Mouse (Mus musculus) MEL (cell line): ENCODE measurements around the gene Card14. TPM values are rescaled to one million over a fixed set of nuclear protein-coding genes. Genes with fewer than 3 reads are reported as not detected.

Source experiments
- DNase-seq: peaks from one replicate; pipeline ENCODE4 v3.0.0; 2011; ENCODE audit warnings: low read depth, low spot score
- H3K27ac ChIP-seq: 2 replicates; pipeline ENCODE4 v1.5.1; 2012; ENCODE audit warnings: low read depth, mild to moderate bottlenecking, control low read depth, low read length, moderate library complexity; ENCODE audit not compliant: control insufficient read depth
- H3K27me3 ChIP-seq, 2 experiments: fragments of 150-350 bp in 1 of 2; sonication (generic) in 1 of 2; 2 replicates each; pipeline ENCODE4 v1.6.1; 2012; ENCODE audit warnings: low read length in 2 of 2, mild to moderate bottlenecking in 2 of 2, improper control_type of control experiment in 1 of 2, moderate library complexity in 1 of 2; ENCODE audit not compliant: insufficient read depth in 2 of 2, control insufficient read depth in 1 of 2
- H3K36me3 ChIP-seq, 2 experiments: 2 replicates each; pipeline ENCODE4 v1.6.1; 2012 to 2014; ENCODE audit warnings: low read length in 2 of 2, improper control_type of control experiment in 1 of 2, inconsistent platforms in 1 of 2, mild to moderate bottlenecking in 1 of 2; ENCODE audit not compliant: insufficient read depth in 2 of 2, control insufficient read depth in 1 of 2
- H3K4me1 ChIP-seq, 2 experiments: fragments of 150-350 bp in 1 of 2; sonication (generic) in 1 of 2; 2 replicates each; pipeline ENCODE4 v1.6.1; 2012; ENCODE audit warnings: low read length in 2 of 2, improper control_type of control experiment in 1 of 2, mild to moderate bottlenecking in 1 of 2; ENCODE audit not compliant: insufficient read depth in 2 of 2, control insufficient read depth in 1 of 2
- H3K4me3 ChIP-seq, 2 experiments: fragments of 150-350 bp in 1 of 2; sonication (generic) in 1 of 2; 2 replicates each; pipeline ENCODE4 v1.5.1; 2012; ENCODE audit warnings: low read depth in 2 of 2, low read length in 2 of 2, mild to moderate bottlenecking in 2 of 2, moderate library complexity in 2 of 2, control low read depth in 1 of 2, improper control_type of control experiment in 1 of 2; ENCODE audit not compliant: control insufficient read depth in 1 of 2, insufficient read depth in 1 of 2
- H3K79me2 ChIP-seq: 2 replicates; pipeline ENCODE4 v1.6.1; 2012; ENCODE audit warnings: mild to moderate bottlenecking, low read length, moderate library complexity; ENCODE audit not compliant: control insufficient read depth, poor library complexity, insufficient read depth
- H3K9ac ChIP-seq: 2 replicates; pipeline ENCODE4 v1.6.1; 2012; ENCODE audit warnings: low read depth, mild to moderate bottlenecking, control low read depth, low read length, moderate library complexity; ENCODE audit not compliant: control insufficient read depth, poor library complexity, severe bottlenecking
- H3K9me3 ChIP-seq: fragments of 150-350 bp; sonication (generic); replicated peaks from 2 replicates; pipeline ENCODE4 v1.6.1; 2012; ENCODE audit warnings: mild to moderate bottlenecking, low read length, improper control_type of control experiment, moderate library complexity; ENCODE audit not compliant: insufficient read depth
- BHLHE40 ChIP-seq: IDR thresholded peaks from 2 replicates; pipeline ENCODE4 v1.6.1; 2012; ENCODE audit warnings: low read depth, mild to moderate bottlenecking, inconsistent platforms, low read length, improper control_type of control experiment, borderline replicate concordance
- CHD2 ChIP-seq: IDR thresholded peaks from 2 replicates; pipeline ENCODE4 v1.6.1; 2011; ENCODE audit warnings: low read length, improper control_type of control experiment
- CTCF ChIP-seq, 3 experiments: IDR thresholded peaks in 2 of 3; conservative IDR thresholded peaks in 1 of 3; 2 replicates each; pipeline ENCODE4 v1.5.1; 2011 to 2012; ENCODE audit warnings: low read length in 3 of 3, low read depth in 2 of 3, mild to moderate bottlenecking in 2 of 3, improper control_type of control experiment in 1 of 3, inconsistent platforms in 1 of 3, mixed read lengths in 1 of 3, moderate library complexity in 1 of 3; ENCODE audit not compliant: control insufficient read depth in 1 of 3, insufficient read depth in 1 of 3, poor library complexity in 1 of 3, severe bottlenecking in 1 of 3
- GATA1 ChIP-seq: IDR thresholded peaks from 2 replicates; pipeline ENCODE4 v1.6.1; 2011; ENCODE audit warnings: low read depth, low read length, improper control_type of control experiment
- JUND ChIP-seq: IDR thresholded peaks from 2 replicates; pipeline ENCODE4 v1.6.1; 2011; ENCODE audit warnings: low read depth, mild to moderate bottlenecking, improper control_type of control experiment, low read length
- MAFK ChIP-seq: IDR thresholded peaks from 2 replicates; pipeline ENCODE4 v1.6.1; 2011; ENCODE audit warnings: low read depth, mild to moderate bottlenecking, low read length, improper control_type of control experiment, borderline replicate concordance
- MAZ ChIP-seq: IDR thresholded peaks from 2 replicates; pipeline ENCODE4 v1.6.1; 2012; ENCODE audit warnings: low read depth, mild to moderate bottlenecking, inconsistent platforms, low read length, improper control_type of control experiment
- MXI1 ChIP-seq: IDR thresholded peaks from 2 replicates; pipeline ENCODE4 v1.6.1; 2011; ENCODE audit warnings: mild to moderate bottlenecking, low read depth, low read length, improper control_type of control experiment
- NELFE ChIP-seq: IDR thresholded peaks from 2 replicates; pipeline ENCODE4 v1.6.1; 2011; ENCODE audit warnings: low read depth, low read length, improper control_type of control experiment
- NRF1 ChIP-seq: IDR thresholded peaks from 2 replicates; pipeline ENCODE4 v1.6.1; 2014; ENCODE audit warnings: low read depth, mild to moderate bottlenecking, inconsistent platforms, low read length, improper control_type of control experiment, moderate library complexity; ENCODE audit not compliant: poor library complexity, insufficient read depth, severe bottlenecking
- POLR2AphosphoS2 ChIP-seq: IDR thresholded peaks from 2 replicates; pipeline ENCODE4 v1.6.1; 2011; ENCODE audit warnings: low read length, improper control_type of control experiment
- POLR2AphosphoS5 ChIP-seq: IDR thresholded peaks from 2 replicates; pipeline ENCODE4 v1.6.1; 2012; ENCODE audit warnings: low read depth, borderline replicate concordance, mild to moderate bottlenecking, inconsistent platforms, low read length, moderate library complexity, mixed read lengths
- SMC3 ChIP-seq: IDR thresholded peaks from 2 replicates; pipeline ENCODE4 v1.6.1; 2011; ENCODE audit warnings: low read depth, low read length, improper control_type of control experiment
- TAL1 ChIP-seq: IDR thresholded peaks from 2 replicates; pipeline ENCODE4 v1.6.1; 2012; ENCODE audit warnings: mild to moderate bottlenecking, inconsistent platforms, low read length, moderate library complexity, mixed read lengths
- TBP ChIP-seq: IDR thresholded peaks from 2 replicates; pipeline ENCODE4 v1.8.0; 2011; ENCODE audit warnings: low read depth, low read length, improper control_type of control experiment
- TCF12 ChIP-seq: IDR thresholded peaks from 2 replicates; pipeline ENCODE4 v1.6.1; 2014; ENCODE audit warnings: low read depth, mild to moderate bottlenecking, inconsistent platforms, low read length, improper control_type of control experiment, moderate library complexity
- USF2 ChIP-seq, 2 experiments: IDR thresholded peaks; 2 replicates each; pipeline ENCODE4 v1.6.1; 2011 to 2012; ENCODE audit warnings: improper control_type of control experiment in 2 of 2, low read length in 2 of 2, borderline replicate concordance in 1 of 2, inconsistent platforms in 1 of 2, low read depth in 1 of 2, mild to moderate bottlenecking in 1 of 2; ENCODE audit not compliant: insufficient read depth in 1 of 2
- ZC3H11A ChIP-seq: IDR thresholded peaks from 2 replicates; pipeline ENCODE4 v1.6.1; 2012; ENCODE audit warnings: low read depth, mild to moderate bottlenecking, inconsistent platforms, low read length, improper control_type of control experiment
- ZKSCAN1 ChIP-seq: IDR thresholded peaks from 2 replicates; pipeline ENCODE4 v1.6.1; 2012; ENCODE audit warnings: low read depth, mild to moderate bottlenecking, inconsistent platforms, low read length, improper control_type of control experiment, moderate library complexity
- ZMIZ1 ChIP-seq: IDR thresholded peaks from 2 replicates; pipeline ENCODE4 v1.6.1; 2012; ENCODE audit warnings: low read depth, mild to moderate bottlenecking, inconsistent platforms, low read length, improper control_type of control experiment, moderate library complexity
- ZNF384 ChIP-seq: IDR thresholded peaks from 2 replicates; pipeline ENCODE4 v1.6.1; 2012; ENCODE audit warnings: low read depth, mild to moderate bottlenecking, inconsistent platforms, low read length, improper control_type of control experiment
- polyA plus RNA-seq, 2 experiments: library from polyadenylated mRNA; stranded (reverse) in 1 of 2; unstranded in 1 of 2; fragments of >175 nt in 1 of 2; fragments of >200 nt in 1 of 2; gene quantifications; 2 replicates each; pipeline versions ENCODE4 v1.2.1 to v1.2.4; 2012; ENCODE audit warnings: low replicate concordance in 2 of 2, low read depth in 1 of 2; ENCODE audit not compliant: insufficient read length in 2 of 2, insufficient read depth in 1 of 2, missing spikeins in 1 of 2
- total RNA-seq: library from RNA; depleted of rRNA; stranded (reverse); fragments of 300-350 nt; gene quantifications from 2 replicates; pipeline ENCODE4 v1.2.3, GENCODE M21; 2012

Gene Card14
- total and polyA plus RNA-seq, 3 experiments, result not detected

- TF ChIP-seq ZNF384, result no peak
- TF ChIP-seq MAFK, result no peak
- peak; percentile 94 for TF ChIP-seq BHLHE40
- TF ChIP-seq SMC3, result no peak
These were observed 48.8 kb upstream of the Card14 start (continued) for GRCm38 (mm10) chr11:119258572-119259322.

- H3K27ac ChIP-seq, result no peak overlapping the region
- no peaks in the 10 kb centered on the region for H3K27me3 ChIP-seq
- H3K4me3 ChIP-seq, result no peak overlapping the region
- H3K9ac ChIP-seq, result no peak overlapping the region
- no peaks in the 10 kb centered on the region for H3K9me3 ChIP-seq
- H3K4me1 ChIP-seq, result peaks cover 0 to 8% of the 10 kb centered on the region in 2 experiments; a peak in 3 of 4 replicates
- no peak for DNase-seq
- no peaks in the 10 kb centered on the region for H3K36me3 ChIP-seq
- H3K79me2 ChIP-seq, result no peaks in the 10 kb centered on the region
- TF ChIP-seq CHD2 (no peak), NRF1 (no peak), TBP (no peak), USF2 (IDR thresholded peaks at IDR 0.05; ENCODE audit: borderline replicate concordance in 1 of 2, insufficient read depth in 1 of 2, low read depth in 1 of 2, low read length in 2 of 2) (no peak), MAZ (no peak), ZC3H11A (no peak), NELFE (no peak), GATA1 (no peak), ZKSCAN1 (no peak), TAL1 (no peak), JUND (no peak), CTCF (IDR thresholded peaks at IDR 0.05 in 2 of 3, conservative IDR thresholded peaks at IDR 0.05 in 1 of 3; ENCODE audit: control insufficient read depth in 1 of 3, insufficient read depth in 1 of 3, low read depth in 2 of 3, low read length in 3 of 3, poor library complexity in 1 of 3, severe bottlenecking in 1 of 3) (no peak), MXI1 (no peak), ZMIZ1 (no peak), POLR2AphosphoS5 (no peak), TCF12 (no peak), POLR2AphosphoS2 (no peak)
These were observed 47.6 kb upstream of the Card14 start for GRCm38 (mm10) chr11:119259977-119260376.
